Mouse (Mus musculus) embryo, embryonic 11 days (tissue): ENCODE results near the gene Sox2.
A peak's percentile ranks its signal among the peaks of the same experiment; 100 is the strongest.

Experiments
- DNase-seq: peaks from one replicate; pipeline ENCODE4 v3.0.0-alpha.2; 2015

The Sox2 gene

DNA sequence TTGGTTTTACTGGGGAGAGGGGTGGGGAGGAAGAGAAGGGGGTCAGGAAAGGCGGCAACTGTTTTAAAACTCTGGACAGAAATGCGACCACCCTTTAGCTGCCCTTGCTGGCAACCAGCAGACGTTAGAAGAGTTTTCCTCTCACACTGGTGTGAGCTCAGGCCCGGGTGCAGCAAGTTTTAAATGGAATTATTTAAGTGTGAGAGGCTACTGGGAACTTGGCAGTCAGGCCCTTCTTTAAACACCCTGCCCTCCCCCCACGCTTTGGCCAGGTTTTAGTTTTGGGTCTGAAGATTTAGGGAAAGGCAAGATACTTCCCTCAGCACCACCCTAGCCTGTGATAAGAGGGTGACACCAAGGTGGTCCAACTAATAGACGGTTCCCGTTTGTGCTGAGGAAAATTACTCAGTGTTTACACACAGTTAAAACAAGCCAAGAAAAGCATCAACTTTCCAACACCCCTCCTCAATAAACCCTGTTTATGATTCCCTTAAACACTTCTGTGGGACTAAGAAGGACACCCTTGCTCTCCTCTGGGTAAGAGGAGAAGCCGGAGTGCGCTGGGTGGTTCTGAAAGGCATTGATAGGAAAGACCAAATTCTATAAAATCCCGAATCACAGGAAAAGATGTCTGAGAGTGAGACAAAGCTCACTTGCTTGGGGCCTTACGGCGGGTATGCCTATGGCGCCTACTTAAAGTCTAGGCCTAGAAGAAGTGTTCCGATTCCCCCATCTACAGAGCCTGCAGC lies 10.5 kb downstream of the Sox2 start:
- peak; percentile 27 for DNase-seq

DNA sequence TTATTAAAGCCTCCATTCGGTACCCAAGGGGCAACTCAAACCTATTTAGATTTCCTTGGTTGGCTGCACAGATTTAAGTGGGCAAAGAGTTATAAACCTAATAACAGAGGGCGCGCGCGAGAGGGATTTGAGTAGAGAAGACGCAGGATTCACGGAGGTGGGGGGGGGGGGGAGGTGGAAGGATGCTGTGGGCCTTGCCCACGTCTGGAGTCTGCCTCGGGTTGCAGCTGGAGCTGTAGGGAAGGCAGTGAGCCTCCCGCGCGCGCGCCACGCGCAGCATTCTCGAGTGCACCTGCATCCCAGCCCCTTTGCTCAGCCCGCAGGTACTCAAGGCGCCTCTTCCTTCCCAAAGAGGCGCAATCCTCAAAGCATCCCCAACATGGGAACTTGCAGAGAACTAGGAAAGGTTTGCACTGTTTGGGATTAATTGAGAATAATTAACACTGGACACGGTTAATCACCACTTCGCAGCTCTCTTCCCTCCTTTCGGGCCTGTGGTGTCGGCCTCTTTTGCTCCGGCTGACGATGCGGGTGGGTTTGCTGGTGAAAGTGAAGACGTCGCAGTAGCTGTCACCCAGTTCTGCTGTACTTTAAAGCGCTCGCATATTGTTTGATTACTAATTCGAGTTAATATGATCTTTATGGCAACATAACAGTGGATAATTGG lies 11.3 kb downstream of the Sox2 start:
- peak; percentile 59 for DNase-seq

DNA sequence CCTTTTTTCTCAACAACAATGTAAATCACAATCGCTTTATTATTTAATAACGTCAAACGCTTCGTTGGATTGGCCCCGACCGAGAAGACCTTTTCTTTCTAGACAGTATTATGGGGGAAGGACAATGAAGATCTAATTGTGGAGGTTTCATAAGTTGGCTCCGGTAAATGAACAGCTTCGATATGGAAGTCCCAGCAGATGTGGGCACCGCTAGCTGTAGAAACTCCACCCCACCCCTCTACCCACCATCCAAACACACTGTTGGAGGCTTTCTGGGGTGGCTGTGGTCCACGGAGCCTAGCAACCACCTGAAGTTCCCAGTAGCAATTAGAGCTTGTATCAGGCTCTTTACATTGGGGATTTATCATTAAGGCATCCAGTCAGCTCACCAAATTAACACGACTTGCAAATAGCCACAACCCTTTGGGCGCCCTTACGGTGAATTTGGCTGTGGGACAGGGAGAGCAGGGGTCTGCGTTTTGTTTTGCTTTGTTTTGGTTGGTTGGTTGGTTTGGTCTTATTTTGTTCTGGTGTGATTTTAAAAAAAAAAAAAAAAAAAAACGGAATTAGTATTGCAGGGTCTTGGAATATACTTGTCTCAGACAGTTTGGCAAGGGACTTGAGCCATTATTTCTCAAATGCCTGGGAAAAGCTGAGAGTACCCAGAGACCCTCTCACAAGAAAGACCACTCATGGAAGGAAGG lies 12.0 kb downstream of the Sox2 start:
- peak; percentile 41 for DNase-seq

DNA sequence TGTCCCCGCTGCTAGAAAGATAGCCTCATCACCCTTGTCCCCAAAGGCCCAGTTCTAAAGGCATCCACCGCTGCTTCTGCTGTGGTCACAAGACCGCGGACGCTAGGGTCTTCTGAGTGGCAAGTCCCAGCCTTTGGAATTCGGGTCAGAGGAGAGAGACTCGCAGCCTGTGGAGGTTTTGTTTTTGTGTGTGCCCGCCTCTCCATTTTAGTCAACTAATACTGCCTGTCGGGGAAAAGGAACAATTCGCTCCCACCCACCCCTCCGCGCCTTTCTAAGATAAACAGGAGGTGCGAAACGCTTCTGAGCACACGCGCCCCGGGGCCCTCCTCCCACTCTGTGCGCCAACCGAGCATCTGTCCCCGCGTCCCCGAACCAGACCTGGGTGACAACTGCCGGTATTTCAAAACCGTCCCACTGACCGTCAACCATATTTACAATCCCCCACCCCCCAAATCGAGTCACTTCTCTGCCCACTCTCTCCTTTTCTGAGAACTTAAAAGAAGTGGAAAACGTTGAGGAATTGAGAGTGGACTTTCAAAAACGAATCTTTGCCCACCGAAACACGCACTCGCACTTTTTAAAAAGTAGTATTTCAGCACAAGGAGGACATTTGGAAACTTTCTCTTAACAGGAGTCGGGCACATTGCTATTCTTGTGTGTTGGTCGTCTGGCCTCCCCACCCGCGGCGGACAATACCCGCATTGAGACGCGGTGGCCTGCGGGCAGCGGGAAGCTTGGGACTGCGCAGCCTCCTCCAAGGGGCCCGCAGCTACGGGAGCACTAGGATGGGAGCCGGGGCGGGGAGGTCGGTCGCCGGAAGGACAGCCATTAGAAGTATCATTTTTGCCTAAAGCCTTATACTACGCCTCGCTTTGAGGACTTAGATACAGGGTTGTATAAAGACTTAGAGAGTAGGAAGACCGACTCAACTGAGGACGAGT lies 12.8 kb downstream of the Sox2 start:
- peak; percentile 75 for DNase-seq

DNA sequence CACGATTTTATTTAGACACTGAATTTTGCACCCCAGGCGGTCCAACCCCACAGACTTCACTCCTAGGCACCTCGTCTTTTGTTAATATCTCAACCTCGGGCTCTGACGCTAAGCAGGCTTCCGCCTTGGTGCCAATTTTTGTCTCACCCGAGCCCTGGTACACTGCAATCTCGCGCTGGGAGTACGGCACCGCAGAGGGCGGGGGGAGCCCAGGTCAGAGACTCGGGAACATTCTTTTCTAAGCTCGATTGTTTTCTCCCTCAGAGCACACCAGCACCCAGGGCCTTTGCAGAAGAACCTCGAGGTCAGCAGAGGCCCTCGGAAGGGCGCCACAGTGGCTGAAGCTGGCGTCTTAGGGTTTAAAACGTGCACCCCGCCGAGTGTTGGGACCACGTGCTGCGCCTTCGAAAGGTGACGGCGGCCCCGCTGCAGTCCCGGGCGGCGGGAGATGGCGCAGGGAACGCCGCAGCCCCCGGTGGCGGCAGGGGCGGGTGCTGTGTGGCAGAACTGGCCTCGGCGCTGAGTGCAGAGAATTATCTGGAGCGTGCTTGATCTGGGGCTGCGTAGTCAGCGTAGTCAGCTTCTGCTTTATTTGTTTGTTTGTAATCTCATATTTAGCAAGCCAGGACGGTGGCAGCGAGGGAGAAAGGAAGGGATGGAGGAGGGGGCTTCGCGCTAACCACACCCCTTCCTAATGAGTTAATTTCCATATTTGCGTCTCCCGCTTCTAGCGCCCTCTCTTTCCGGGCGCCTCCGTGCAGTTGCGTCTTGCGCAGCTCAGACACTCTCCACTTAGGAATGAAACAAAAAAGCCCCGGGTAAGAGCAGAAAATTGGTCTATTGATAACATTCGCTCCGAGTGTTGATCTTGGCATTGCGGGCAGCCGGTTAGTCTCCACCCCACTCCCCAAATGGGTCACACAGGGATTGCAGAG lies 13.8 kb downstream of the Sox2 start:
- DNase-seq, result peak; percentile 81

DNA sequence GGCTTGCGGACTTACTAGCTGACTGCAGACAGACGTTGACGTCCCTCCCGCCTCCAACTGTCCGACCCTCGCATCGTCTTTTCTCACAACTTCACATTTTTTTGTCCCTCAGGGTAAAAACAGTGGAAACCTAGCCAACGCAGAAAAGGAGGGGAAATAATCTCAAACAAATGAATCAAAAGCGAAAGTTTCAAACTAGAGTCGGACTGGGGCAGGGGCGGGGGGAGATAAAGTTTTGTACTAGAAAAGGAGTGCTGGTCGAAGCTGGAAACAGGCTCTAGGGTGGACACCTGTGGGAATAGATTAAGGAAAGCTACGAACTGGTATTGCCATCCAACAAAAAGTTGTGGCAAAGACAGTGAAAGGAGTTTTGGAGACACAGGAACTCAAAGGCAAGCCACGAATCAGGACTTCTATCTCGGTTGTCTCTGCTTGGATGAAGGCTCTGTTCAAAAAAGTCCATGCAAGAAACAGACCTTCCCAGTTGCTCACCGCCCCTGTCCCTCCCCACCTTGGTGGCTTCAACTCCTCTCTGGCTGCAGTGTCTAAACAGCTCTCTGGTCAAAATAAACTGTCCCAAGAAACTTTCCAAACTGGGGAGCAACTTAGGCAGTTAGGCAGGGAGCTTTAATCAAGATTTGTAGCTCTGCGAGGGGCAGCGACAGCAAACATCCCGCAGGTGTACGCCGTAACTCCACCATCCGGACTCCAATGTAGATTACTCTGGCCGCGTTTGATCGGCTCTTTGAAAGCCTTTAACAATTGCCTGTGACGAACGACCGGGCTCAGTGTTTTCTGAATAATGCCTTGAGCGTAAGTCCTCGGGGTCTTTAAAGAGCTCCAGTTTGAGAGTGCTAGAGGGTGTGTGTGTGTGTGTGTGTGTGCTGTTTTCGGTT lies 14.7 kb downstream of the Sox2 start:
- peak; percentile 78 for DNase-seq

DNA sequence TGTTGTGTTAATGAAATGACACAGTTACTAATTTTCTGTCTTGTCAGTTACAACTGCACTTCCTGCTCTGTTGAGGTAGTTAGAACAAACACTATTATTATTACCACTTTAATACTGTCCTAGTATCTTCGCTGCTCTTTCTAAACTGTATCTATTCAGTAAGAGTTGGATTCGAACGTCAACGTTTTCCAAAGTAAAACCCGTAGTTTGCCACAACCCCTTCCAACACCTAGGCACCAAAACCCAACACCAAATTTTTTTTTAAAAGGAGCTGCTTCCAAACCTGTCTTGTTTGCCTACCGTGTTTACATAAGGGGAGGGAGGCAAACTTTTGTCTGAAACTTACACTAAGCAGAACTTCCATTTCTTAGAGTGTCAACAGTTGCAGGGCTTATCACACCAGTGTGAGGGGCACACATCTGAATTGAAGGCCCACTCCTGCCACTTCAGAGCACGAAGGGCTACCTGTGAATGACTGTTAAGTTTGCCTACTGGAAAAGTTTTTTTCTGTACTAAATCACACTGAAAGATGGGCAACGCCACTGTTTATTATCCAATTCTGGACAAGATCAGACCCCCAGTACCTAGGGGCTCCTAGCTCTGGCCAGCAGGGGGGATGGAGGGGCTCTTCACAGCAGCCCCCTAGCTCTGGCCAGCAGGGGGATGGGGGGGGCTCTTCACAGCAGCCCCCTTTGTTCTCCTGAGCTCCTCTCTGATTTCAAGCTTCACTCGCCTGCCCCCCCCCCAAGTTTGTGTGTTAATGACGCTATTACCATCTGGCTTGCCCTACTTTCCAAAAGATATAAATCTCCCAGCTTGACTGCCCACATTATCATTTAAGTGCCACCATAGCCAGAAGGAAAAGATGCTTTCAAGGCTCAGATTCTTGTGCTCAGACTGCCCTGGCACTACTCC lies 15.8 kb downstream of the Sox2 start:
- peak; percentile 64 for DNase-seq

DNA sequence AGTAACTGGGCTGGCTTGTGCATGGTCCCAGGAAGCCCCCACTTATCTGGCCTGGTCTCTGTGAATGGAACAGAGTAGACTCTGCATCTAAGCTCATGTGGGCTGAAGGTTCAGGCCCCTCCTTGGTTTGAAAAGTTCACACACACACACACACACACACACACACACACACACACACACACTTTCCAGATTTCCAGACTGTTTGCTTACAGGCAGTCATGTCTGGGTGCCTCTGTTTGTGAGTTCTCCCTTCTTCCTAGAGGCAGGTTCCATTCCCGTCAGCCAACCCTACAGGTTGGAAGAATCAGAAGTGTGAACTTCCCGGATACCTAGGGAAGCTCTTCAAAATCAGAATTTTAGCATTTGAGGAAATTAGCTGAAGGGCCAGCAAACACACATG lies 17.0 kb downstream of the Sox2 start:
- DNase-seq, result peak; percentile 20

DNA sequence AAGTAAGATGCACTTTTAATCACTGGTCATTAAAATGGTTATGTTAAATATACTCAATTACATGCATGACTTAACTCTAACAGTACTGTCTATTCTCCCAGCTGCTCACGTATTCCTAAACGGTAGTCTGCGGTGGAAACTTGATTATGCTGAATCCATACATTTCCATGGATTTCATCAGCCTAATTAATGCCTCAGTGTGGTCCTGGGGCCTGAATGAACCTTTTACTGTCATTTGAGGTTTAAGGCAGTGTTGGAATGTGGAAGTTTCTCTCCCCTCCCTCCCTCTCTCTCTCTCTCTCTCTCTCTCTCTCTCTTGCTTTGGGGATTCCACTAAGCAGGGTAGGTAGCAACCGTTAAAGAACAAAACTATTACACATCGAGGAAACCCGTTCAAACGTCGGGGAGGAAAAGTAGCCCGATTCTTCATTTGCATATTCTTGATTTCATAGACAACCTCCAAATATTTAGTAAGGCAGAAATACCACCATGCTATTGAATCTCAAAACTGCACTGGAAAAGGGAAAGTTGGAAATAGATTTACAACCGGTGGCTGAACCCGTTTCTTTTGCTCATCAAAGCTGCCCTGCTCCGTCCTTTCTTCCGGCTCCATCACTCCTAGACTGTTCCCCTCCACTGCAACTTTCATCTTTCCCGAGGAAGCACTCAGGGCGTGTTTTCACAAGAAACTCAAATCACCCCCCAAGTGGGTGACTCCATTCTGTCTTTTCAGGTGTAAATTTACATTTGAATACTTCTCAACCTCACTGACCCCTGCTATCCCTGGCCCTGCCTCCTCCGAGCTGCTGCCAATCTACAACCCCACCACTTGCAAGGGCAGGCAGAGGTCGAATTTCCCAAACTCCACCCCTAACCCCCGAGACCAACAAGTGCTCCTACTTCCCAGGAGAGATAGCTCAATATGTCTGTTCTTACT lies 17.9 kb downstream of the Sox2 start:
- peak; percentile 64 for DNase-seq

DNA sequence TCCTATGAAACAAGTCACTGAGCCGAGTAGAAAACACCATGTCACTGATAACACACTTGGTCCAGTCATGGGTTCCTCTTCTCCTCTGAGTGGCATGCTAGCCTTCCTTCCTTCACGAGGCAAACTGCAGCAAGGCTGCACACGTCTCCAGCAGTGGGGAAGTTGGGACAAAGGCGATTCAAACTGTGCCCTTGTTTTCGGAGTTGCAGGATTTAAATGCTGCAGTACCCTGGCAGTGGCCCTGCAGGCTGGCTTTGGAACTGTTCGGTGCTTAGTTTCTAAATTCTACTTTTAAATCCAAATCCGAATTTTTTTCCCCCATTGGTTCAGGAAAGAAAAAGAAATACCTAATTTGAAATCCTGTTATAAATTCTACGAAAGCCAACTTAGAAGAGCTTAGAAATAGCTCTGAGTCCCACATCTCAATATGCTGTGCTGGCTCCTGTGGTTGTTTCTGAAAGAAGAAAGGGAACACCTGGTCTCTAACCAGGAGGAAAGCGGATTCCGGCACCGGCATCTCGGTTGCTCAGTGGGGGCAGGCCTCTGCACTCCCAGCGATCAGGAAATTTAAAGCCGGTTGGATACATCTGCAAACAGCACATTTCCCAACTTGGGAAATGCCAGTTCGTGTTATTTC lies 20.9 kb downstream of the Sox2 start:
- peak; percentile 64 for DNase-seq

DNA sequence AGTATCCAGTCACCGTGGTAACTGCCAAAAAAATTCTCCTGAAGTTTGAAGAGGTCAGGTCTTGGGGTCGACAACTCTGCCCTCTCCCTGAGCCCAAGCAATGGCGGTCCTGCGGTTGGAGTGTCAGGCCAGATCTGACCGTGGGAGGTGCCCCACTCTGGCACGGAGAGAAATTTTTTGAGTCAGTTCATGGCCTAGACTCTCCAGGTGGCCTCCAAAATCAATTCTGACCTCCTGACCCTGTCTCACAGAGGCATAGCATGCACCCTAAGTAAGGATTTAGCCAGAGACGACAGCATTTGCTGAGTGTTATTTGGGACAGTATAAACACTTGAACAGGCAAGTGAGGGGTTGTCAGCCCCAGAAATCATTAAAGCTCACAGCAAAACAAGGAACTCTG lies 28.6 kb downstream of the Sox2 start:
- DNase-seq, result peak; percentile 67

DNA sequence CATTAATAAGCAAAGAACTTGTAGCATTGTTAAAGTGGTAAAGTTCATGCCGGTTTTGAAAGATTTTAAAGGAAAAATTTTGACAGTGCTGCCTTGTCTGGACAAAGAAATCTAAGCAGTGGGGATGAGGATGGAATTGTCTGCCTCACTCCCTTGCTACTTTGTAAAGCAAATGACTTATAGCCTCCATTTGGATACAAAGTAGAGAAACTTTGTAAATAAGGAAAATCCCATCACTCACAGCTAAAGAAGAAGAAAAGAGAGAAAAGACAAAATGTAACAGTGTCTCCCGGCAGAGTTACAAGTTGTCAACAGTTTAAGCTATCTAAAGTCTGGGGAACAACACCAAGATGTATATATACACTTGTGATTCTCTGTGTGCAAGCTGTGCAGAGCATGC lies 29.2 kb downstream of the Sox2 start:
- DNase-seq, result no peak

DNA sequence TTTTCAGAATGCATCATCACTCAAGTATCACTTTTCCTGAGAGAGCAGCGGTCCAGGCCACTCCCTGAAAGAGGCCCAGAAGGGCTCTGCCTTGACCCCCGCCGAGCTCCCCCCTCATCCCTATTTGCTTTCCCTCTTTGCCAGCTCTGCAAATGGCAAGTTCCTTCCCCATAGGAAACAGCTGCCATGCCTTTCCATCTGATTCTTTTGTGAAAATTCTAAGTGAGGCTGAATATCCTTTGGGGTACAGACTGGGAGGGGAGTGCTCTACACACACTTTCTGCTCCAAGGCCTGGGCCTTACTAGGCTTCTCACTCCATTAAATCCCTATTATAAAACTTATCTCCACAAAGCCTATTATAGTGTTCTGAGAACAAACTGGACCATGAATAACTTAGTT lies 29.7 kb downstream of the Sox2 start:
- peak; percentile 54 for DNase-seq

DNA sequence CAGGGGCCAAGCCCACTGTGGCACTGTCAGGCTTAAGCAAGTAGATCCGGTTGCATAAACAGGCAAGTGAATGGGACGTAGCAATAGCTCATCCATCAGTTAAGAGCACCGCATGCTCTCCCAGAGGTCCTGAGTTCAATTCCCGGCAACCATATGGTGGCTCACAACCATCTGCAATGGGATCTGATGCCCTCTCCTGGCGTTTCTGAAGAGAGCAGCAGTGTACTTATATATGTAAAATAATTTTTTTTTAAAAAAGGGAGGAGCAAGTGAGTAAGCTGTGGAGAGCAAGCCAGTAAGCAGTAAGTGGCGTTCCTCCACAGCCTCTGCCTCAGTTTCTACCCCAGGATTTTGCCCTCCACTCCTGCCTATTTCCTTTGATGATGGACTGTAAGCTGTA lies 37.9 kb downstream of the Sox2 start:
- no peak for DNase-seq

DNA sequence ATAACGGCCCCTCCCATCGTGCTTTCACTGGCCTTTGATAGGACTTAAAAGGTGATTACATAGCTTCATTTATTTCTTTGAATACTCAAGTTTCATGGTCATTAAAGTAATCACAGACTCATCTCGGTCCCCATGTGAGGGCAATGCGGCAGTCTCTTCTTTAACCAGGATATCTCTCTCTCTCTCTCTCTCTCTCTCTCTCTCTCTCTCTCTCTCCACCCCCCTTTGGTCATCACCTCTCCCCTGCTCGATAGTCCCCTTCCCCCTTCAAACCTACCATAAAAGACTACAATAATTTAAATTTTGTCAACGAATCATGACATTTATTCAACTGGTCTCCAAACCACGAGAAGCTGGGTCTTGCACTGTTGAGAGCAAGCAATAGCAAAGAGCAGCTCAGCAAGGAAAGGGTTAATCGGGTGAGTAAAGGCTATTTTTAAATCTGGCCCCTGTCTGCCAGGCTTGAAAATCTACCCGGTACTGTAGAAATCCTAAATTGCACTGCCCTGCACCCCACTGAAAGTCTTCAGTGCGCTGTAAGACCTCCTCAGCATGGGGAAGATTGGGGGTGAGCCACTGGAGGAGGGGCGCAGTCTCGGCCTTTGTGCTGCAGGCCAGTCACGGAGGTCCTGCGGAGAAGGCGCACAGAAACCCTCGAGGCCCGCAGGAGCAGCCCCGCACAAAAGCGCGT lies 41.6 kb downstream of the Sox2 start:
- DNase-seq, result peak; percentile 78

DNA sequence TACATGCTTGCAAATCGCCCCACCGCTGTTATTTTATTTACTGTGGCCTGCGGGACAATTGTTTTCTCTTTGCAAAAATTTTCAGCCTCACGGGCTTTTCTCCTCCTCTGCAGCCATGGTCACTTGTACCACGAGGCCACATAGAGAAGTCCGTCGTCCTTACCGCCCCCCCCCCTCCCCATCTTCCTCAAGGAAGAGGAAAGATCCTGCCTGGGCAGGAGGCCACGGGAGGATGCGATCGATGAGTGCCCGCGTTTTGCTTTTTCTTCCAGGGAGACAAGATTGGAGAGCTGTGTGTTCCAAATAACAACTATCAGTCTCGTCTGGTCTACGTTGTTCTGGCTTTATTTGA lies 42.2 kb downstream of the Sox2 start:
- no peak for DNase-seq
